Mouse (Mus musculus) left cerebral cortex, postnatal 4 days (tissue): ENCODE measurements at regions not wholly inside any gene's neighbourhood (a gene's known extent, or its start where the extent isn't known, plus 50 kb on each side); places are given as distances from the start of the nearest gene placed in this dataset.
"Not testable (repeated sequence)": the region's sequence is repeated elsewhere in the genome, so short reads cannot be mapped to it uniquely, and the experiment has no call there.

Source experiments
- DNase-seq: peaks from one replicate; pipeline ENCODE4 v3.0.0-alpha.2; 2022
- intact Hi-C: fragments of 180-260 bp; cut with DNase I; formaldehyde crosslinking; loops from one replicate; pipeline ENCODE4 v1.15.1; 2025

DNA sequence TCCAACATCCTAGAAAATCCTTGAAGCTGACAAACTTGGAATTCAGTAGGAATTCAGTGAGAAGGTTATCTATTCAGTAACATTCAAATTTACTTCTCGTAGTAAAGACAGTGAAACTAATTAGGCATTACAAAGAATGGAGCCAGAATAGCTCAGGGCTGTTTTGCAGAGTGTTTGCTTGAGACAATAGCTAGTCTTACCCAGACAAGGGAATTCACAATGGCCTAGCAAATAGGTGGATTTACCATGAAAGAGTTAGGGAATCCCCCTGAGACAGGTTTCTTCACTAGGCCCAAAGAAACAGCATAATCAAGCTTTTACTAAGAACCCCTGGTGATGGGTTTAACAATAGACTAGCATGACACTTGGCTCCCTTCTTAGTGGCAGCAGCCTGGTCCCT lies 699.2 kb upstream of the Dmd start:
- DNase-seq, intact Hi-C loops: not testable (repeated sequence)

- intact Hi-C loops, DNase-seq: not testable (repeated sequence)
Measured at GRCm38 (mm10) chrX:82282376-82282775, 666.3 kb upstream of the Dmd start.

- intact Hi-C loops, result no loop called here
- peak; percentile 9 for DNase-seq
Measured at GRCm38 (mm10) chrX:82310764-82311492, 637.7 kb upstream of the Dmd start.
